Mouse (Mus musculus) skeletal muscle tissue, adult 2 months (tissue): Measurements from ENCODE around the gene Atg9b.

Experiments
- DNase-seq: peaks from one replicate; pipeline ENCODE4 v3.0.0-alpha.2; 2012; ENCODE audit warnings: low read depth, low spot score

Atg9b gene

DNA sequence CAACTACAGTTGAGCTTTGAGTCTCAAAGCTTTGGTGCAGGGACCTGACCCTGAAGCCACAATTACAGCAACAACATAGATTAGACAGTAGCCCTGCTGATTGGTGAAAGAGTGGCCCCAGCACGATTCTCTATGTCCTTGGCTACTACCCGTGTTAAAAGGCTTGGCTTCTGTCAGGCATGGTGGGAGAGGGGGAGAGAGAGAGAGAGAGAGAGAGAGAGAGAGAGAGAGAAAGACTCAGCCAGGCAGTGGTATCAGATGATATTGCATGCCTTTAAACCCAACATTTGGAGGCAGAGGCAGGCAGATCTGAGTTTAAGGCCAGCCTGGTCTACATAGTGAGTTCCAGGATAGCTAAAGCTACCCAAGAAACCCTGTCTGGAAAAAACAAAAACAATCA, 10.0 kb downstream of the Atg9b start:
- DNase-seq = no peak

GRCm38 (mm10) chr5:24381486-24381885, 10.5 kb downstream of the Atg9b start:
- no peak for DNase-seq

- no peak for DNase-seq
These were observed 11.4 kb downstream of the Atg9b start for GRCm38 (mm10) chr5:24380499-24380898.

GRCm38 (mm10) chr5:24379501-24379900, 12.4 kb downstream of the Atg9b start:
- no peak for DNase-seq

GRCm38 (mm10) chr5:24378700-24379099, 13.2 kb downstream of the Atg9b start:
- no peak for DNase-seq

DNA sequence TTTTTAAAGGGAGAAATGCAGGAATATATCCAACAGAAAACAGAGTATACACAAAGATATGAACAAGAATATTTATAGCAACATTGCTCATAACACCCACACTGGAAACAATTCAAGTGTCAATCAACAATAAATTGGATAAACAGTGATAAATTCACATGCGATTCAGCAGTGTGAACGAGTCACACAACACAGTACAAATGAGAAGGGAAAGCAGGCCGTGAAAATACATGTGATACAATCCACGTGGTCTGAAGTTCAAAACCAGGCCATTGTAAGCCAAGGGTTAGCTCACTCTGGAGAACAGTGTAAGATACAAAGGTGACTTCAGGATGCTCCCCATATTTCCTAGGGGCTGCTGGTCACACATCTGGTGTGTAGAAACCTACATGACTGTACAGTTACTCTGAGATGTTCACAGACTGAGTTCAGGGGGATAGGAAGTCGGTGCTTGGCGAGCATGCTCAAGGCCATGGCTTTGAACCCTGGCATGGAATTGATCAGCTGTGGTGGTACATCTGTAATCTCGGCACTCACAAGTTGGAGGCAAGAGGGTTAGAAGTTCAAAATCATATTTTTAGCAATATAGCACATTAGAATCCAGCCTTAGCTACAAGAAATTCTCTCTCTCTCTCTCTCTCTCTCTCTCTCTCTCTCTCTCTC, 17.1 kb downstream of the Atg9b start:
- DNase-seq = no peak

- DNase-seq = no peak
These were observed 17.7 kb downstream of the Atg9b start for GRCm38 (mm10) chr5:24374216-24374615.

DNA sequence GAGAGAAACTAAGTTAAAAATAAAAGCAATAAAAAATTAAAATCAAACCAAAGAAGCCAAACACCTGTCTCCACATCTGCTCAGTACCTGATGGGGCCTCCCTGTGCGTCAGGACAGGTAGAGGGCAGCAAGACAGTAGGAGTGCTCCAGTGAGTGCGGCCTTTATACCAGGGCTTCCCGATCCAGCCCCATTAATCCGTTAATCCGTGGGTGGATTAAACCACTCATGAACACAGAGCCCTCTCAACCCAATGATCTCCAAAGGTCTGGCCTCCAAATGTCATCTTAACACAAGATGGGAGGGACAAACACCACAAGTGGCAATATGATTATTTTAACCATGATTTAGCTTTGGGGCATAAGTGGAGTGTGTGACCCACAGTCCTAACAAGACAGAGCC, 18.1 kb downstream of the Atg9b start:
- DNase-seq = no peak

DNA sequence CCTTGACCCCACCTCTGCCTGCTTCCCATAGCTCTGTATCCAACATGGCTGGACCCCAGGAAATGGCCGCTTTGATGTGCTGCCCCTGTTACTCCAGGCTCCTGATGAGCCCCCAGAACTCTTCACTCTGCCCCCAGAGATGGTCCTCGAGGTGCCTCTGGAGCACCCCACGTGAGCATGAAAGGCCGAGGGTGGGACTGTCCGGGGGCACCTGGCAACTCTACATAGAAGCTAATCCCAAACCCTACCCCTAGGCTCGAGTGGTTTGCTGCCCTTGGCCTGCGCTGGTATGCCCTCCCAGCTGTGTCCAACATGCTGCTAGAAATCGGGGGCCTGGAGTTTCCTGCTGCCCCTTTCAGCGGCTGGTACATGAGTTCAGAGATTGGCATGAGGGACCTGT, 22.2 kb downstream of the Atg9b start:
- DNase-seq = no peak

DNA sequence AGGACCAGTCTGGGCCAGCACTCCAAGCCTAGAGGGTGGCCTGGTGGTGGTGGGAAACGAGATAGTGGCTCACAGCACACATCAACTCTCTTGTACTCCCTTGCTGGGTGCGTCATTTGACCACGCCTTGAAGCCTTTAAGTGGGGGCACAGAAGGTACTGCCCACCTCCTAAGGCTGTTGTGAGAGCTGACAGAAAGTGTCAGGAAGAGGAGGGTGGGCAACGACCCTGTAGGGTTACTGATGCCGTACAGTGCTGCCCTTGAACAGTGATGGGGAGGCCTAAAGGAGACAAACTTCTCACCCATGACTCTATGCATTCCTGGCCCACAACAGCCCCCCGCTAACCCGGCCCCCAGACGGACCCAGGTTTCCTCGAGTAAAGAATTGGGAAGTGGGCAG, 25.5 kb downstream of the Atg9b start:
- DNase-seq = no peak

- DNase-seq = no peak
These were observed 26.4 kb downstream of the Atg9b start for GRCm38 (mm10) chr5:24365528-24365927.

DNA sequence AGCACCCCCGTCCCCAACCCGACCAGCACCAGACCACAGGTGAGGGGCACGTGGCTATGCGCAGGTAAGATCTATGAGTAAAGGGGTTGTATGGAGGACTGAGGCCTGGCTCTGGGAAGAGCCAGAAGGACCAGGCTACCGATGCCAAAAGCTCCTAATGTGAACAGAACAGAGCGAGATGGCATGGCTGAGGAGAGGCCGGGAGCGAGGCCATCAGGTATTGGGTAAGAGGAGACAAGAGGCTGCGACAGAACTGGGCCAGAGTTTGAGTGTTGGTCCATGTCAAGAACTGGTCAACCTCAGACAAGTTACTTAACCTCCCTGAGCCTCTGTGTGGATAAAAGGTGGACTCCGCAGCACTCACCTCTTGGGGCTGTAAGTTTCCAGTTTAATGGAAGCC, 27.0 kb downstream of the Atg9b start:
- no peak for DNase-seq

DNA sequence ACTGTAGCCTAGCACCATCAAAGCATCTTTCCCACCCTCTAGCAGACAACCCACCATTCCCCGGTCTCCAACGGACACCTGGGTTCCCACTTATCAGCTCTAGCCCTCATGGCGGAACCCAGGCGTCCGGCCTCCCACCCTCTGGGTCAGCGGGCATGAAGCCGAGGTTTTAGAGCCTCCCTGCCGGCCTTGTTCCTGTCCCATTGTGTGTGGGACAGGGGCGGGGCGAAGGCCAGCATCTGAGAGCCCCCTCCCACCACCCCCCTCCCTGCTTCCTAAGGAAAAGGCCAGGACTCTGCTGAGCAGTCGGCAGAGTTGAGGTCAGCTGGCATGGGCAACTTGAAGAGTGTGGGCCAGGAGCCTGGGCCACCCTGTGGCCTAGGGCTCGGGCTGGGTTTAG, 27.4 kb downstream of the Atg9b start, which contains the start of gene Nos3:
TSS of gene Nos3 (plus strand) at position 303 of the 400 bp plus-strand sequence.
- peak; percentile 29 for DNase-seq

DNA sequence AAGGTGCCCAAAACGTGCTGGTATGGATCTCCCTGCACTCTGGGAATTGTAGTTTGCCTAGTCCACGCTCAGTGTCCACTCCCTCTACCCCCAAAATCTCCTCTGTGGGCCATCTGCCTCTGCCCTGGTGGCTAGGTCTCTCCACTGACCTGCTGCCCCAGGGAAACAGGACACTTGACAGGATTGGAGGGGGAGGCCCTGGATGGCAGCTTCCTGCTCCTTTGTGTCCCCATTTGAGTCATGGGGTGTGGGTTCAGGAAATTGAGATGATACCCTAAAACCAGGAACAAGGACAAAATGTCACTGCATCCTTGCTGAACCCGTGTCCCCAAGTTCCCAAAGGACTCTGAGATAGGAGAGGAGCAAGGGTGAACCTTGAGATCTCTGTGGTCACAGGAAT, 27.9 kb downstream of the Atg9b start:
- no peak for DNase-seq

GRCm38 (mm10) chr5:24363467-24363866, 28.5 kb downstream of the Atg9b start:
- DNase-seq = no peak

- peak; percentile 57 for DNase-seq
These were observed 31.0 kb downstream of the Atg9b start for GRCm38 (mm10) chr5:24360792-24361454.

- DNase-seq = peak; percentile 81
These were observed 34.5 kb downstream of the Atg9b start for GRCm38 (mm10) chr5:24357461-24357860.

GRCm38 (mm10) chr5:24356764-24357163, 35.2 kb downstream of the Atg9b start:
- no peak for DNase-seq

- DNase-seq = no peak
These were observed 38.6 kb downstream of the Atg9b start for GRCm38 (mm10) chr5:24353327-24353726.

GRCm38 (mm10) chr5:24352251-24352859, 39.6 kb downstream of the Atg9b start:
- DNase-seq = no peak

DNA sequence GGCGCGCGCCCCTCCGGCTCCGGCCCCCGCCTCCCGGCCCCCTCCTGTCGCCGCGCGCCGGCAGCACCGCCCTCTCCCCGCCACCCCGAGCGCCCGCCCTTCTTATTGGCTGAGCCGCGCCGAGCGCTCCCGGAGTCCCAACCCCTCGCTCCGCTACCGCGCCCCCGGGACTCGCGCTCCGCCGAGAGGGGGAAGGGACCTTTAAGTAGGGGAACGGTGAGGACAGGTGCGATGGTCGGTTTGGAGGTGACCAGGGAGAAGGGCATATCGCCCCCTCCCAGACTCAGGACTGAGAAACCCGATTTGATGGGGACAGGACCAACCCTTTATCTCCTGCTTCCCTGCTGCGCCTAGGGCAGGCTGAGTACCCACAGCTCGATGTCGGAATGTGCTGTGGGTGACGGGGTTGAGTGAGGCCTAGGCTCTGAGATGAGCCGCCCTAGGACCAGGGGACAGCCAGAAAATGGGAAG, 40.2 kb downstream of the Atg9b start:
- DNase-seq = no peak

DNA sequence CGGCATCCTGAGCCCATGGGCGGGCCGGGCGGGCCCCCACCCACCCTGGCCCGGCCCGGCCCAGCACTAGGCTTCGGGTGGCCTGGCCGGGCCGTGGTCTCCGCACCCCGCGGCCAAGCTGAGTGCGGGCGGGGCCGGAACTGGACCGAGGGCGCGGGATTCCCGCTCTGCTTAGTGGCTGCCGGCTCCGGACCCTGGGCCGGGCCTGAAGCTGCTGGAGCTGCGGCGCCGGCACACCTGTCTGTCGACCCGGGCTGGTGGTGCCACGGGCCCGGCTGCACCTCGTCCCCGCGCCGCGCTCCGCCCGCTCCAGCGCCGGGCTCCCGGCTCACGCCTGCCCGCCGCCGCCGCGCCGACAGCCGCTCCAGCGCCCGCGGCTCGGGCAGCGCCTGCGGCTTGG, 40.7 kb downstream of the Atg9b start, which contains the start of gene Kcnh2:
TSS of gene Kcnh2 (minus strand) at position 327 of the 400 bp plus-strand sequence.
- DNase-seq = no peak
